Mouse (Mus musculus) midbrain, embryonic 16.5 days (tissue): ENCODE measurements around the gene Xaf1. TPM values are rescaled to one million over a fixed set of nuclear protein-coding genes. Genes with fewer than 3 reads are reported as not detected.
"Not testable (repeated sequence)": the region's sequence is repeated elsewhere in the genome, so short reads cannot be mapped to it uniquely, and the experiment has no call there.

Experiments
- ATAC-seq: fragments of 200-750 bp; cut with Nextera tagmentation; 2 replicates; pipeline ENCODE4 v1.8.0; 2017; ENCODE audit warnings: moderate TSS enrichment
- H3K27ac ChIP-seq: fragments of 300-500 bp; sonication (generic); 2 replicates; pipeline ENCODE4 v1.5.1; 2014; ENCODE audit warnings: mild to moderate bottlenecking, low read length, mixed read lengths
- H3K27me3 ChIP-seq: fragments of 300-500 bp; sonication (generic); 2 replicates; pipeline ENCODE4 v1.6.1; 2014; ENCODE audit warnings: low read depth, low read length, mixed read lengths; ENCODE audit not compliant: control insufficient read depth, insufficient read depth
- H3K36me3 ChIP-seq: fragments of 300-500 bp; sonication (generic); 2 replicates; pipeline ENCODE4 v1.6.1; 2014; ENCODE audit warnings: mild to moderate bottlenecking, low read length, moderate library complexity, mixed read lengths; ENCODE audit not compliant: control insufficient read depth, insufficient read depth
- H3K4me1 ChIP-seq: fragments of 300-500 bp; sonication (generic); 2 replicates; pipeline ENCODE4 v1.6.1; 2014; ENCODE audit warnings: mild to moderate bottlenecking, low read length, mixed read lengths; ENCODE audit not compliant: control insufficient read depth, insufficient read depth
- H3K4me2 ChIP-seq: fragments of 300-500 bp; sonication (generic); 2 replicates; pipeline ENCODE4 v1.6.1; 2014; ENCODE audit warnings: mild to moderate bottlenecking, low read length, mixed read lengths
- H3K4me3 ChIP-seq: fragments of 300-500 bp; sonication (generic); 2 replicates; pipeline ENCODE4 v1.5.1; 2014; ENCODE audit warnings: low read depth, mild to moderate bottlenecking, low read length, moderate library complexity, mixed read lengths
- H3K9ac ChIP-seq: fragments of 300-500 bp; sonication (generic); 2 replicates; pipeline ENCODE4 v1.6.1; 2014; ENCODE audit warnings: low read depth, low read length, mixed read lengths
- H3K9me3 ChIP-seq: fragments of 300-500 bp; sonication (generic); replicated peaks from 2 replicates; pipeline ENCODE4 v1.6.1; 2014; ENCODE audit warnings: mild to moderate bottlenecking, low read length, mixed read lengths; ENCODE audit not compliant: control insufficient read depth, poor library complexity, severe bottlenecking
- WGBS: fragments of 180-500 bp; shearing (Covaris S2); extraction: QIAGEN DNeasy Blood & Tissue Kit; methylation state at CpG from one replicate; pipeline ENCODE4 v1.1.7; 2014; 5-methylcytosine and 5-hydroxymethylcytosine counted together
- polyA plus RNA-seq: library from polyadenylated mRNA; unstranded; fragments of >200 nt; fragmentation: Nextera tagmentation; extraction: Ambion mirVana; gene quantifications from 2 replicates; pipeline ENCODE4 v1.2.1, GENCODE M21; 2015

Xaf1 gene
- polyA plus RNA-seq, 1 experiment from 2014 or later, result 2.2 TPM

DNA sequence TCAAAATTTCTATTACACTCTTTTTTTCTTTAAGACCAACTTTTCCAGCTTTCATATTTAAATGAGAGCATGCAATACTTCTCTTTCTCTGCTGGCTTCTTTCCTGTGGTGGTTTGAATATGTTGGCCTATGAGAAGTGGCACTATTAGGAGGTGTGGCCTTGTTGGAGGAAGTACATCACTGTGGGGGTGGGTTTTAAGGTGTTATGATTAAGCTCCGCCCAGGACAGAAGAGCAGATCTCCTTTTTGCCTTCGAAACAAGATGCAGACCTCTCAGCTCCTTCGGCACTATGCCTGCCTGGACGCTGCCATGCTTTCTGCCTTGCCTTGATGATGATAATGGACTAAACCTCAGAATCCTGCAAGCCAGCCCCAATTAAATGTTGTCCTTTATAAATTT, 24.3 kb downstream of the Xaf1 start:
- no peak for ATAC-seq

DNA sequence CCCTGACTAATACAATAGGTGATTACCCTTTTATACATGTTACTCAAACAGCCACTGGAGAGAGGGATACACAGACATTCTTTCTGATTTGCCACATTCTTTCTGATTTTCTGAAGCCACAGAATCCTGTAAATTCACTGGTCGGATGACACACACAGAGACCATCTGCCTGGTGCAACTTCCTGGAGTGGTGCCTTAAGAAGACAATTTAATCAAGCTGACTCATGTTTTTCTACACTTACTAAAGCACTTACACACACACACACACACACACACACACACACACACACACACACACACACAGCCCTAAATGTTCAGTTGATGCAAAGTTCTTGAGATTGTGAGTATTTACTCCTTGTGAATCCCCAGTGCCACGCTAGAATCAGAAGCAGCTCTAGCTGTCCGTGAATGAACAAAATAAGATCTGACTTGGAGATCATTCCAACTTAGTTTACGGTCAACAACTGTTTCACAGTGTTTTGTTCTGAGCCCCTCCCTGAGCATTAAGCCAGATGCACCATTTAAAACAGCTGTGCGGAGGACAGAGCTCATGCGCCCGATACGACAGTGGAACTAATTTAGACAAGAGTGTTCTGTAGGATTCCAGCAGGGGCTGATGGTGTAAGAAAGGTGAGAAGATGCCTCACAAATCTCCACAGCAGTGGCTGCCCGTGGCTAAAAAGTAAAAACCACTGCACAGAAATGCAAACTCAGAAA, 31.7 kb downstream of the Xaf1 start:
- H3K4me1 ChIP-seq, result no peaks in the 10 kb centered on the region
- no peaks in the 10 kb centered on the region for H3K27me3 ChIP-seq
- WGBS, result 63% methylated on average over 9 of the region's 9 CpGs
- H3K9ac ChIP-seq, result no peak overlapping the region
- no peaks in the 10 kb centered on the region for H3K9me3 ChIP-seq
- H3K4me2 ChIP-seq, result no peak overlapping the region
- no peak overlapping the region for H3K4me3 ChIP-seq
- no peak for ATAC-seq
- no peak overlapping the region for H3K27ac ChIP-seq
- no peaks in the 10 kb centered on the region for H3K36me3 ChIP-seq

More for the DNA sequence above, 24.3 kb downstream of the Xaf1 start:
- Histone ChIP-seq H3K4me2 (no peak overlapping the region), H3K27me3 (no peaks in the 10 kb centered on the region), H3K4me3 (no peak overlapping the region), H3K9me3 (no peaks in the 10 kb centered on the region), H3K36me3 (no peaks in the 10 kb centered on the region), H3K9ac (no peak overlapping the region), H3K4me1 (no peaks in the 10 kb centered on the region), H3K27ac (no peak overlapping the region)
- 91% methylated on average over 4 of the region's 4 CpGs for WGBS

GRCm38 (mm10) chr11:72334653-72335052, 33.2 kb downstream of the Xaf1 start:
- Histone ChIP-seq H3K27me3 (no peaks in the 10 kb centered on the region), H3K36me3 (no peaks in the 10 kb centered on the region), H3K4me1 (no peaks in the 10 kb centered on the region), H3K9me3 (no peaks in the 10 kb centered on the region), H3K4me2 (no peak overlapping the region), H3K27ac (no peak overlapping the region), H3K9ac (no peak overlapping the region), H3K4me3 (no peak overlapping the region)
- 78% methylated on average over 4 of the region's 4 CpGs for WGBS
- ATAC-seq, result no peak

- ATAC-seq, result no peak
- H3K4me3 ChIP-seq, result no peak overlapping the region
- H3K27me3 ChIP-seq, result no peaks in the 10 kb centered on the region
- H3K4me1 ChIP-seq, result no peaks in the 10 kb centered on the region
- H3K4me2 ChIP-seq, result no peak overlapping the region
- no peak overlapping the region for H3K9ac ChIP-seq
- H3K27ac ChIP-seq, result no peak overlapping the region
- H3K36me3 ChIP-seq, result no peaks in the 10 kb centered on the region
- no peaks in the 10 kb centered on the region for H3K9me3 ChIP-seq
- WGBS, result 88% methylated on average over 8 of the region's 8 CpGs
Measured at GRCm38 (mm10) chr11:72336726-72337125, 35.3 kb downstream of the Xaf1 start.

- ATAC-seq, result no peak
- Histone ChIP-seq H3K9ac (no peak overlapping the region), H3K4me2 (no peak overlapping the region), H3K4me3 (no peak overlapping the region), H3K27me3 (no peaks in the 10 kb centered on the region), H3K36me3 (no peaks in the 10 kb centered on the region), H3K4me1 (peaks cover 3% of the 10 kb centered on the region; the same call in 1 of the 2 replicates), H3K9me3 (no peaks in the 10 kb centered on the region), H3K27ac (no peak overlapping the region)
- 9% methylated on average over 5 of the region's 5 CpGs for WGBS
Measured at GRCm38 (mm10) chr11:72338437-72338871, 37.0 kb downstream of the Xaf1 start.

DNA sequence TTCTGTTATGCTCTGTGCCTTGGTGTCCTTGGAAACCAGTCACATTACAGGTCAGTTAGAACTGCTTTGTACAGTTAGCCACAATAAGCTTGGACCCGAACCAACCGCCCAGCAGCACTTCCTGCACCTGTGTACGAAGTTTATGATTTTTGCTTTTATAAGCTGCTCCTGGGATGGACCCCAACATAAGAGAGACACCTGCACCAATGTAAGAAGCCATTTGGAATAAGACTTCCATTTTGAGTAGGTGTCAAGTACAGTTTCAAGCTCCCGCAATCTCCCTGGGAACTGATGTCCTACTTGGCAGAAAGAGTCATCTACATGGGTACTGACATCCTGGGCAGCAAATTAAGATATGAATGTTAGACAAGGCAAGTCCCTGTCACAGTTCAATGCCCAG, 38.3 kb downstream of the Xaf1 start:
- H3K4me3 ChIP-seq, result no peak overlapping the region
- no peaks in the 10 kb centered on the region for H3K36me3 ChIP-seq
- H3K9me3 ChIP-seq, result no peaks in the 10 kb centered on the region
- WGBS, result 74% methylated on average over 4 of the region's 4 CpGs
- peaks cover 3% of the 10 kb centered on the region; the same call in 1 of the 2 replicates for H3K4me1 ChIP-seq
- no peak overlapping the region for H3K4me2 ChIP-seq
- H3K27ac ChIP-seq, result no peak overlapping the region
- H3K9ac ChIP-seq, result no peak overlapping the region
- H3K27me3 ChIP-seq, result no peaks in the 10 kb centered on the region
- no peak for ATAC-seq

- Histone ChIP-seq H3K27me3 (no peaks in the 10 kb centered on the region), H3K4me1 (peaks cover 3% of the 10 kb centered on the region; the same call in 1 of the 2 replicates), H3K4me3 (no peak overlapping the region), H3K27ac (no peak overlapping the region), H3K9ac (no peak overlapping the region), H3K4me2 (peak overlapping the region; percentile 36; the same call in 1 of the 2 replicates), H3K36me3 (no peaks in the 10 kb centered on the region), H3K9me3 (no peaks in the 10 kb centered on the region)
- peak; percentile 87 for ATAC-seq
- 14% methylated on average over 7 of the region's 7 CpGs for WGBS
Measured at GRCm38 (mm10) chr11:72342549-72343237, 41.3 kb downstream of the Xaf1 start.

- 87% methylated on average over 5 of the region's 5 CpGs for WGBS
- H3K4me2 ChIP-seq, H3K9me3 ChIP-seq, H3K4me1 ChIP-seq, H3K4me3 ChIP-seq, H3K27ac ChIP-seq, H3K36me3 ChIP-seq, H3K9ac ChIP-seq, H3K27me3 ChIP-seq: not testable (repeated sequence)
- 0 out of 2 replicates have a peak, but pooled peaks have one; percentile 2 for ATAC-seq
Measured at GRCm38 (mm10) chr11:72343238-72343625, 41.8 kb downstream of the Xaf1 start.

- Histone ChIP-seq H3K9ac (no peak overlapping the region), H3K4me3 (no peak overlapping the region), H3K4me1 (peaks cover 3% of the 10 kb centered on the region; the same call in 1 of the 2 replicates), H3K4me2 (no peak overlapping the region), H3K9me3 (no peaks in the 10 kb centered on the region), H3K27ac (no peak overlapping the region), H3K27me3 (no peaks in the 10 kb centered on the region), H3K36me3 (no peaks in the 10 kb centered on the region)
- ATAC-seq, result no peak
- 22% methylated on average over 8 of the region's 8 CpGs for WGBS
Measured at GRCm38 (mm10) chr11:72343904-72344303, 42.5 kb downstream of the Xaf1 start.
